Mouse (Mus musculus): ENCODE results near the gene Krt18. TPM values are rescaled to one million over a fixed set of nuclear protein-coding genes. Genes with fewer than 3 reads are reported as not detected.

Krt18 gene
- polyA plus RNA-seq, 1 experiment from 2014 or later, result 95.2 TPM

DNA sequence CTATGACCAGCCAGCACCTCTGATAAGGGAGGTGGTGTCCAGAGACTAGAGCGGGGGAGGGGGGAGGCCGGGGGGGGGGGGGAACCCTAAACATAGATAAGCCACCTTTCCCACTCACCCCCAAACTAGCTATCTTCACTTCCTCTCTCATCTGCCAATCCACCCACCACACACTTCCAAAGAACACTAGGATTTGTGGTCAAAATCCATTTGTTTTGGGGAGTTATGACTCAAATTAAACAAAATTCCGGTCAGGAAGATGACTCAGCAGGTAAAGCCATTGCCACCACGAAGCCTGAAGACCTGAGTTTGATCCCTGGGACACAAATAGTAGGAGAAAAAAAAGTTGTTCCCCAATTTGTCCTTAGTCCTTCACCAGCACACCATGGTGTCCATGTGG, 13.1 kb upstream of the Krt18 start:
- Histone ChIP-seq H3K4me3 (no peak overlapping the region), H3K27me3 (replicated peaks; ENCODE audit: low read depth, poor library complexity, severe bottlenecking) (0 out of 2 replicates have a peak, but pooled peaks cover 6% of the 10 kb centered on the region), H3K9me3 (no peaks in the 10 kb centered on the region), H3K27ac (replicated peaks) (no peak overlapping the region), H3K4me1 (peaks cover 42% of the 10 kb centered on the region), H3K36me3 (replicated peaks) (no peaks in the 10 kb centered on the region)
- 59% methylated on average over 4 of the region's 4 CpGs for WGBS
- no peak for DNase-seq (ENCODE audit: low spot score)

DNA sequence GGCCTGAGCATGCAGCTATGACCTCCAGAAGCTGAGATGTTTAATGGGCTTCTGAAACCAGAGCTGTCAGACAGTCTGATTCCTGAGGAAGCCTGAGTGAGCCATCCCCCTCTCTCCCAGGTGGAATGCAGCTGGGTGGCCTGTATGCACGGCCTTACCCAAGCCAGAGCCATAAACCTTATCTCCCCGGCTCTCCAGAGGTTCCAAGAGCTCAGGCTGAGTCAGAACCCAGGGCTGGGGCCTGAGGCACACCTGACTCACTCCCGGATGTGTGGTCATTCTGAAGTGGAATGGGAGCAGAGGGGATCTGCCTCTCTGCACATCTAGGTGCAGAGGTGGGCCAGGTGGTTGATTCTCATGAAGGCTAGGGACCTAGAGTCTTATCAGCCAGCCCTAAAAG, 11.9 kb upstream of the Krt18 start:
- WGBS, result 41% methylated on average over 3 of the region's 3 CpGs
- Histone ChIP-seq H3K4me3 (no peak overlapping the region), H3K36me3 (replicated peaks) (no peaks in the 10 kb centered on the region), H3K4me1 (peaks cover 42% of the 10 kb centered on the region), H3K27ac (replicated peaks) (peak overlapping the region; percentile 63), H3K9me3 (no peaks in the 10 kb centered on the region), H3K27me3 (replicated peaks; ENCODE audit: low read depth, poor library complexity, severe bottlenecking) (0 out of 2 replicates have a peak, but pooled peaks cover 6% of the 10 kb centered on the region)
- DNase-seq (ENCODE audit: low spot score), result no peak

DNA sequence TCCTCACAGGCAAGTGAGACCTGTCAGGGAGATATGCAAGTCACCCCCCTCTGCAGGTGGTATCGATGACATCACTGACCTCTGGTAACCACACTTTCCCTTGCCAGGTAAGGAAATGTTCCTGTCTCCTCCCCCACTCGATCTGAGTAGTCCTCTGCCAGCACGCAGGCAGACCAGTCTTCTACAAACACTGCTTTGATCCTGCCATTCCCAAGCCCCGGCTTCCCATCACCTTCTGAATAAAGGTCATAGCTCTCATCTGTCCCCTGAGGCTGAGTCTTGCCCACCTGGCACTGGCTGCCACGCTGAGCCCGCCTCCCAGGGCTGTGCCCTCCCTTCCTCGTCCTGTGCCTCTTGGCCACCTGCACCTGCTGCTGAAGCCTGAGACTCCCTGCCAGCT, 11.2 kb upstream of the Krt18 start:
- Histone ChIP-seq H3K36me3 (replicated peaks) (no peaks in the 10 kb centered on the region), H3K27me3 (replicated peaks; ENCODE audit: low read depth, poor library complexity, severe bottlenecking) (0 out of 2 replicates have a peak, but pooled peaks cover 6% of the 10 kb centered on the region), H3K4me3 (no peak overlapping the region), H3K27ac (replicated peaks) (peak overlapping the region; percentile 63; the same call in 1 of the 2 replicates), H3K9me3 (no peaks in the 10 kb centered on the region), H3K4me1 (peaks cover 42% of the 10 kb centered on the region)
- 20% methylated on average over 7 of the region's 7 CpGs for WGBS
- no peak for DNase-seq (ENCODE audit: low spot score)

DNA sequence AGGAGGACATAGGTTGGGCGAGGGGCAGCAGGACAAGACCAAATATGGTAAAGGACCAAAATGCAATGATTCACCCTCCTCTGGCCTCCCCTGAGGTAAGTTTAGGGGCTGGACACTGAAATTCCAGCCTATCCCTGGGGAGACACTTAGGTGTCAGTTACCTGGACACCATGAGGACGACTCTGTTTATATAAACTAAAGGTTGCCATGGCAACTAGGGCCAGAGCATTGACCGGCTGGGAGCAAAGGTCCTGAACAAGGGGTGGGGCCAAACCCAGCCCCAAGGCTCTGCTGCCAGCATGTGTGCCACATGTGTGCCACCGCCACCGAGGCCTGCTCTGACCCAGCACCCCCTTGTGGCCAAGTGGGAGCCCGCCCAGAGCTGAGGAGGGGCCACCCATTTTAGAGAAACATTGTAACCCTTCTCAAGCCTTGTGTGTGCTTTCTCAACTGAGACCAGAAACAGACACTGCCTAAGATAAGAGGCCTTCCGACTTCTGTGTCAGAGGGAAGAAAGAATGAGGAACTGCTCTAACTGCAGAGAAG, 10.0 kb upstream of the Krt18 start:
- peak overlapping the region; percentile 25; the same call in 1 of the 2 replicates for H3K27ac ChIP-seq (replicated peaks)
- peak; percentile 75 for DNase-seq (ENCODE audit: low spot score)
- 11% methylated on average over 7 of the region's 7 CpGs for WGBS

DNA sequence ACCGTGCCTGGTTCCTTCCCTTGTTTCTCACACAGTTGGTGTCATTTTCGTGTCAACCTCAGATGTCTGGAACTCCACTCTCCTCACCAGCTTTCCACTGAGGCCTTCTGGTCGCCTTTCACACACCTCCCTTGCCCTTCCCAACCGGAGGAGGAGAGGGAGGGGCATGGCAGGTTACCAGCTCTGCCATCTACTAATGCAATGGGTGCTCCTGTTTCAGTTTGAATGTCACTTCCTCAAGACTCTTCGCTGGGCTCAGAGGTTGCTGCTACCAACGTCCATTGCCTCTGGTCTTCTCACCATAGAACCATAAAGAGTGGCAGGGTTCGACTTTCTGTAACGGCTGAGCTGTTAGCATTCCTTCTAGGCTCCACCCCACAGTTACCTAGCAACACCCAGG, 5.5 kb upstream of the Krt18 start:
- H3K9me3 ChIP-seq, result no peaks in the 10 kb centered on the region
- peaks cover 52% of the 10 kb centered on the region for H3K4me1 ChIP-seq
- no peak overlapping the region for H3K27ac ChIP-seq (replicated peaks)
- H3K36me3 ChIP-seq (replicated peaks), result no peaks in the 10 kb centered on the region
- peaks cover 44% of the 10 kb centered on the region for H3K27me3 ChIP-seq (replicated peaks; ENCODE audit: low read depth, poor library complexity, severe bottlenecking)
- DNase-seq (ENCODE audit: low spot score), result no peak
- WGBS, result 41% methylated on average over 8 of the region's 8 CpGs
- no peak overlapping the region for H3K4me3 ChIP-seq

More for the DNA sequence above, 10.0 kb upstream of the Krt18 start:
- Histone ChIP-seq H3K4me1 (peaks cover 50% of the 10 kb centered on the region), H3K9me3 (no peaks in the 10 kb centered on the region), H3K27me3 (replicated peaks; ENCODE audit: low read depth, poor library complexity, severe bottlenecking) (0 out of 2 replicates have a peak, but pooled peaks cover 6% of the 10 kb centered on the region), H3K4me3 (no peak overlapping the region), H3K36me3 (replicated peaks) (no peaks in the 10 kb centered on the region)

DNA sequence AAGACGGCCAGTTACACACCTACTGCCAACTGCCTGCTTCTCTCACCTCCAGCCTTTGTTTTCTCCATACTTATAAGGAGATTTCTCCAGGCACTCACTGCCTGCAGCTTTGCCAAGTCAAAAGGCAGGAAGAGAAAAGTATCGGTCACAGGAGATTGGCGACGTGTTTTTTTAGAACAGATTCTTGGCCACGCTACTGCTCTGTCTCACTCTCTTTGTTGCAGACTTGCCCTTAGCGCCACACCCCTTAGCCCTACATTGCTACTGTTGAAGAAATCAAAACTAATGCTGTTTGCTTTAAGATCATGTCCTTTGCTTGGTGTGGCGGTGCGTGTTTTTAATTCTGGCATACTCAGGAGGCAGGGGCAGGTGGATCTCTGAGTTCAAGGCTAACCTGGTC, 4.1 kb upstream of the Krt18 start:
- no peaks in the 10 kb centered on the region for H3K36me3 ChIP-seq (replicated peaks)
- DNase-seq (ENCODE audit: low spot score), result no peak
- H3K4me1 ChIP-seq, result peaks cover 52% of the 10 kb centered on the region
- peaks cover 58% of the 10 kb centered on the region for H3K27me3 ChIP-seq (replicated peaks; ENCODE audit: low read depth, poor library complexity, severe bottlenecking)
- 65% methylated on average over 8 of the region's 8 CpGs for WGBS
- H3K9me3 ChIP-seq, result no peaks in the 10 kb centered on the region
- peak overlapping the region; percentile 40; the same call in 1 of the 2 replicates for H3K27ac ChIP-seq (replicated peaks)
- no peak overlapping the region for H3K4me3 ChIP-seq

DNA sequence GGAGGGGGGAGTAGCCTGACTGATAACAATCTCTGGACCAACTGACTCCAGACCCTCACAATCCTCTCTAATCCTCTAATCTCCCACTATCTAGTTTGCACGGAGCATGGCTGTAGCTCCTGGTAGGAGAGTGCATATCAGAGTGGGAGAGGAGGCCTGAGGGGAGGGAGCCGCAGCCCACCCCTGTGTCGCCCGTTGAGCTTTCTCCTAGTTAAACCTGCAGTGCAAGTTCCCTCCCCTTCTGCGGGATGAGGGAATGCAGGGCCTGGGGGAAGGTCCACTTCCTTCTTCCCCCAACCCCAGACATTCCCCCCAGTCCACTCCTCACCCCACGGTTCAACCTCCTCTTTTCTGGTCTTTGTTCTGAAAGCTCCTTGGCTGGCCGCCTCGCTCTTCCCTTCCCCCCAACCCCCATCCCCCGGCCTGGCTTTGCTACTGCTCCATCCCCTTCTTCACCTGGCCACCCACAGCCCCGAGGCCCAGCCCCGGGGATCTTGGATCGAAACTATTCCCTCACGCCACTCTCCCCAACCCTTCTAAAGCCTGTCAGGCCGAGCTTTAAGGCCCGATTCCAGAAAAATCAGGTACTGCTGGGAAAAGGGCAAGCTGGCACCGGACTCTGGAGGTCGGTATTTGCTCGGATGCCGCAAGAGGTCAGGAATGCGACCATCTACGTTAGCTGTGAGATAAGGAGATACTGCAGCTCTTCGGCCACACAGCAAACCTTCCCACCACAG, 2.7 kb upstream of the Krt18 start:
- Histone ChIP-seq H3K4me3 (peak overlapping the region; percentile 41), H3K9me3 (no peaks in the 10 kb centered on the region)
- WGBS, result 4% methylated on average over 22 of the region's 22 CpGs

DNA sequence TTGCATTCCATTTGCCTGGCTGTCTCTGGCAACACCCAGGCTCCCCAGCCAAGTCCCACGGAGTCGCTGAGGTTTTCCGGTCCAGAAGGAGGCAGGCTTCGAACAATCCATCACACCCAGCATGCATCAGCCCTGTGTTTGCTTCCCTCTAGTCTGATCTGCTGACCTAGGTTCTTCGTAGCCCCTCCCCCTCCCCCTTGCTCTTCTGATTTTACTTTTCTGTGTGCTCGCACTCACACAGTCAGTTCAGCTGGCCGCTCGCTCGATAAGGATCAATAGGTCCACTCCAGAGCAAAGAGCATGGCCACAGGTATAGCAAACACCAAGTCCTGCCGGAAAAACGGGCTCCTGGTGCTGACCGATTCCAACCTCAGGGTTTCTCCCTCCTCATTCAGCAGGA, 1.6 kb upstream of the Krt18 start:
- Histone ChIP-seq H3K27ac (replicated peaks) (peak overlapping the region; percentile 40; the same call in 1 of the 2 replicates), H3K4me1 (peaks cover 55% of the 10 kb centered on the region), H3K4me3 (peak overlapping the region; percentile 41; the same call in 1 of the 2 replicates), H3K27me3 (replicated peaks; ENCODE audit: low read depth, poor library complexity, severe bottlenecking) (peaks cover 73% of the 10 kb centered on the region), H3K36me3 (replicated peaks) (peaks cover 19% of the 10 kb centered on the region), H3K9me3 (no peaks in the 10 kb centered on the region)
- DNase-seq (ENCODE audit: low spot score), result no peak
- 7% methylated on average over 12 of the region's 12 CpGs for WGBS

More for the DNA sequence above, 2.7 kb upstream of the Krt18 start:
- Histone ChIP-seq H3K27ac (replicated peaks) (peak overlapping the region; percentile 79), H3K36me3 (replicated peaks) (peaks cover 8% of the 10 kb centered on the region), H3K4me1 (peaks cover 55% of the 10 kb centered on the region), H3K27me3 (replicated peaks; ENCODE audit: low read depth, poor library complexity, severe bottlenecking) (peaks cover 72% of the 10 kb centered on the region)
- DNase-seq (ENCODE audit: low spot score), result peak; percentile 66

DNA sequence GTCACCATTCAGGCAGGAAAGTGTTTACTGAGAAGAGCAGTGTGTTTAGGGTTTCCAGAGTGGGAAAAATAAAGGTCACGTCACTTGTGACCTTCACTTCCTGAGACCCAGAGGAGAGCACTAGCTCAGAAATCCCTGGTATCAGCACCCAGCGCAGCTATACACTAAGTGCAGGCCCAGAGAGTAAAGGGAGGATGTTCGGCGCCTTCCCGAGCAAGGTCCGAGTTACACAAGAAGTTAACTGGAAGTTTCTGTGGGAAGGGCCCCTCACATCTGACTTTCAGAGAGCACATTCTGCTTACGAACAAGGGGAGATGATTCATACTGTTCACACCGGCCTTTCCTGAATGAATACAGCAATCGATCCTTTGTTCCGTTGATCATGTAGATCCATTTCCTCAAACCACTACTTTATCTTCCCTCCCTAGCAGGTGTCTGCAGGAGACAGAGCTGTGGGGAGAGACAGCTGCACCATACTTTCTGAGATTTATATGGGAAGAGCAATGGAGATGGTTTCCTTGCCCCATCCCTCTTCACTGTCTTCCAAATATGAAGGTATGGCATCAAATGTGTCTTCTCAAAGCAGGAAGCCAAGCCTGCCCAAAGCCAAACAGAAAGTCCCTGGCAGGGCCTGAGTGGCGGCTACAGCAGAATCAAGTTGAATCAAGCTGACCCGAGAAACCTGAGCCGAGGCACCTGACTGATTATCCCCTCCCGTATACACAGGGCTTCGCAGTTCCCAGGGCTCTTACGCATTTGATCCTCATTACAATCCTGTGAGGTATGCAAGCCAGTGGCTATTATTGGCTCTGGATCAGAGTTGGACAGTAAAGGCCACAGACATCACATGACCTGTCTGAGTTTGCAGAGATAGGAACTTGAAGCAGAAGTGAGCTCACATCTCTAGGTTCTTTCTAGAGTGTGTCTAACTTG, 6.4 kb downstream of the Krt18 start:
- no peak overlapping the region for H3K4me3 ChIP-seq
- peaks cover 10% of the 10 kb centered on the region for H3K27me3 ChIP-seq (replicated peaks; ENCODE audit: low read depth, poor library complexity, severe bottlenecking)
- H3K36me3 ChIP-seq (replicated peaks), result peaks cover 27% of the 10 kb centered on the region
- H3K4me1 ChIP-seq, result peaks cover 15% of the 10 kb centered on the region
- 61% methylated on average over 16 of the region's 16 CpGs for WGBS
- H3K9me3 ChIP-seq, result no peaks in the 10 kb centered on the region
- DNase-seq (ENCODE audit: low spot score), result peak; percentile 30
- H3K27ac ChIP-seq (replicated peaks), result no peak overlapping the region; the same call in 1 of the 2 replicates

DNA sequence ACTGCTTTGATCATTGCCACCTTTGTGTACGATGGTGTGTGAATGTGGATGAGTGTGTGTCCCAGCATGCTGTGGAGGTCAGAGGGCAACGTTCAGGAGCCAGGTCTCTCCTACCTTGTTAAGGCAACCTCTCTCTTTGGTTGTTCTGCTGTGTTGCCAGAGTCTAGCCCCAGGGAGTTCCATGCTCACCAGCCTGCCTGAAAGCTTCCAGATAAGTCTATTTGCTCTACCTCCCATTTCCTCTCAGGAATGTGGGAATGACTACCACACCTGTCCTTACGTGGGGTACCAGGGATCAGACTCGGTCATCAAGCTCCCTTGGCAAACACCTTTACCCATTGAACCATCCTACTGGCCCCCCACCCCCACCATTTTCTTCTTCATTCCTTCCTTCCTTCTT, 12.3 kb downstream of the Krt18 start:
- Histone ChIP-seq H3K4me3 (no peak overlapping the region), H3K4me1 (0 out of 2 replicates have a peak, but pooled peaks cover 3% of the 10 kb centered on the region), H3K36me3 (replicated peaks) (no peaks in the 10 kb centered on the region), H3K27me3 (replicated peaks; ENCODE audit: low read depth, poor library complexity, severe bottlenecking) (no peaks in the 10 kb centered on the region), H3K27ac (replicated peaks) (no peak overlapping the region), H3K9me3 (no peaks in the 10 kb centered on the region)
- 83% methylated on average over 4 of the region's 4 CpGs for WGBS
- no peak for DNase-seq (ENCODE audit: low spot score)

DNA sequence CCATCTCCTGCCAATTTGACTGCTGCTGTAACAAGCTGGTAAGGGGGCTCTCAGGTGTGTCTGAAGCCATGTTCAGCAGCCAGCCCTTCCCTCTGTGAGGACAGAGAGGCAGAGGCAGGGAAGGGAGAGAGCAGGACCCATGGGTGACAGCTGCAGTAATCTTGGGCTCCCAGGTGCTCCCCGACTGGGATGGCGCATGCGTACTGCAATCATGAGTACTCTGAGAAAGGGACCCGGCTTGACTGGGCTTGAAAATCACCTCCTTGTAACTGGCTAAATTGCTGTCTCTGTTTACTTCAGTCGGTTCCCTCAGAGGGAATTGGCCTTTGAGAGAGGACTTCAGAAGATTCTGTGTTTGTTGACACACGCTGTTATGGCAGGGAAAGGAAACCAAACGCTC, 14.0 kb downstream of the Krt18 start:
- WGBS, result 72% methylated on average over 7 of the region's 7 CpGs
- H3K36me3 ChIP-seq (replicated peaks), result no peaks in the 10 kb centered on the region
- DNase-seq (ENCODE audit: low spot score), result no peak
- H3K4me1 ChIP-seq, result 0 out of 2 replicates have a peak, but pooled peaks cover 3% of the 10 kb centered on the region
- no peak overlapping the region for H3K27ac ChIP-seq (replicated peaks)
- no peak overlapping the region for H3K4me3 ChIP-seq
- no peaks in the 10 kb centered on the region for H3K27me3 ChIP-seq (replicated peaks; ENCODE audit: low read depth, poor library complexity, severe bottlenecking)
- no peaks in the 10 kb centered on the region for H3K9me3 ChIP-seq

DNA sequence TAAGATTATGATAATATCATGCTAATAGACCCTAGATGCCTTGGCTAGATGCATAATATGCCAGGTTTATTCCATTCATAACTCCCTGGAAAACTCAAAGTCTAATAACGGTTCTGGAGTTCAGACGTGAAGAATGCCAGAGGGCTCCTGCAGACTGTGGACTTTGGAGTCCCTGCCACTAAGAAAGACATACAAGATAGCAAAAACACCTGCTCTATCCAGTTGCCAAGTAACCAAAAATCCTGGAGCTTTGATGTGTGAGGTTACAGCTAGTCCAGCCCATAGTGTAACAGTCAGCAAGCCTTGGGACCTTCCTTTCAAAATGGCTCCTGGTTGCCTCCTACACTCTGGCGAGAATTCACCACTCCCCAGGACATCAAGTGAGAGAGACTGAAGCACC, 16.8 kb downstream of the Krt18 start:
- H3K4me3 ChIP-seq, result no peak overlapping the region
- H3K36me3 ChIP-seq (replicated peaks), result no peaks in the 10 kb centered on the region
- H3K9me3 ChIP-seq, result no peaks in the 10 kb centered on the region
- H3K4me1 ChIP-seq, result 0 out of 2 replicates have a peak, but pooled peaks cover 3% of the 10 kb centered on the region
- DNase-seq (ENCODE audit: low spot score), result no peak
- WGBS, result 86% methylated on average over 3 of the region's 3 CpGs
- no peak overlapping the region for H3K27ac ChIP-seq (replicated peaks)
- H3K27me3 ChIP-seq (replicated peaks; ENCODE audit: low read depth, poor library complexity, severe bottlenecking), result no peaks in the 10 kb centered on the region

Data from embryonic facial prominence, embryonic 10.5 days (tissue).